Mouse (Mus musculus) common myeloid progenitor, adult 5-6 weeks (primary cell): ENCODE measurements at regions not wholly inside any gene's neighbourhood (a gene's known extent, or its start where the extent isn't known, plus 50 kb on each side); places are given as distances from the start of the nearest gene placed in this dataset.
A peak's percentile ranks its signal among the peaks of the same experiment; 100 is the strongest.
"Not testable (repeated sequence)": the region's sequence is repeated elsewhere in the genome, so short reads cannot be mapped to it uniquely, and the experiment has no call there.

Experiments
- ATAC-seq: replicated peaks from 2 replicates; pipeline ENCODE4 v1.8.0; 2016; ENCODE audit warnings: low read depth, mild to moderate bottlenecking, moderate TSS enrichment, inconsistent platforms; ENCODE audit not compliant: poor library complexity, severe bottlenecking

DNA sequence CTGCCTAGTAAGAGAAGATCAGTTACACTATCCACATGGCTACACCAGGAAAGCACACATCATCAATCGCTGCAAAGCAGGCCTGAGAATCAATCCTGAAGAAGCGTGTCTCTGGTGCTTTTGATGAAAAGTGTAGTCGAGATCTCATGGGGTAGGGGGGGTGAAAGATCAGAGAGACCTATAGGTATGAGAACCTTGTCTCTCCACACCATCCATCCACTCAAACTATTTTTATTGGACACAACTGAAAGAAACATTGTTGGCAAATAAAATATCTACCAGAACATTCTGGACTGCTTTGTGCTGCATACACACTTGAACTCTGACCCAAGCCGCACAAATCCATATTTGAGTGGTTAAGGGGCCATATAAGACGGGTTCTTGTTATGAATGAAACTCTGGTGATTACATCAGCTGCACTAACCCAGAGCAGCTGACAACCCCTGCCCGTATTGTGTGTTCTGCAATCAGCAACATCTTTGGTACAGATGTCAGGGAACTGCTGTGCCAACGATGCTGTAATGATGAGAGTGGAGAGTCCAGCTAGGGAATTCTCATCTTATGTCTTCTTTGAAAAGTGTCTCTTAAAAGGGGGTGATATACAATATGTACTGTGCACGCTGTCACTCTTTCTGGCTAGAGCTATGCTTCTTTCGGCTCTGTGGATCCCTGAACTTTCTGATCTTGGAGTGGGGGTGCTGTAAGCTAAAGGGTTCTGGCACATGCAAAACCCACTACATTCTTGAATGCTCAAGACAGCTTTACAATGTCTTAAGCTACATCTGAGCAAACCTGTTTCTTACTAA, 145.6 kb upstream of the Nt5e start:
- ATAC-seq = no peak

DNA sequence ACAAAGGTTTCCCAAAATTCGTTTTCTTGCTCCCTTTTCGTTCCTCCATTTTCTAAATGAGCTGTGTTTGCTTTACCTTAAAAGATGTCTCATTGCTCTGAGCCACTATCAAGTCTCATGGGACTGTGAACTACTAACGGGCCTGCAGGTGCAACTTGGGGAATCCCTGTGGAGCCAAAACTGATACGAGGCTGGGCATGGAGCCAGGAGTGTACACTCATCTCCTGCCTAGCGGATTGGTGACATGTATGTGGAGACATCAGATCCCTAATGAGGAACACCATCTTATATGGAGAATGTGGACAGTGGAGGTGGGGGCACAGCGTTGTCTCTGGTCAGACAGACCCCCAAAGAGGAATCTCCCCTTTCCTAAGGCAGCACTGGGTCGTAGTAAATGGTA, 119.6 kb upstream of the Nt5e start:
- ATAC-seq = no peak

DNA sequence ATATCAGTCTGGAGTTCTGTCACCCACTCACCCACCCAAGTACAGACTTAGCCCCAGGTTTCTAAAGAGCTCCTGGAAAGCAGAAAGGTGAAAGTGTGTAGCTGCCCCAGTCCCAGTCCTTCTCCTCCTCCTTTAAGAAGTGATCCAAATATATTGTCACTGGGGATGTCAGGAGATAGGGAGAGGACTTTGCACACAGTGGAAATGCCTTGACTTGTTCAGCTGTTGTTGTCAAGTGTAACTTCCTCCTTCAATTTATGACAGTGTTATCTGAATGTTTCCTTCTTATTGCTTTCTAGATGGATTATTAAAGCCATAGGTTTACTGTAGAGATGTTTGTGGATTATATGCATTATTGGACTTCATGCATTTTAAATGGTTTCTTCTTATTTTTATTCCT, 119.0 kb upstream of the Nt5e start:
- no peak for ATAC-seq

DNA sequence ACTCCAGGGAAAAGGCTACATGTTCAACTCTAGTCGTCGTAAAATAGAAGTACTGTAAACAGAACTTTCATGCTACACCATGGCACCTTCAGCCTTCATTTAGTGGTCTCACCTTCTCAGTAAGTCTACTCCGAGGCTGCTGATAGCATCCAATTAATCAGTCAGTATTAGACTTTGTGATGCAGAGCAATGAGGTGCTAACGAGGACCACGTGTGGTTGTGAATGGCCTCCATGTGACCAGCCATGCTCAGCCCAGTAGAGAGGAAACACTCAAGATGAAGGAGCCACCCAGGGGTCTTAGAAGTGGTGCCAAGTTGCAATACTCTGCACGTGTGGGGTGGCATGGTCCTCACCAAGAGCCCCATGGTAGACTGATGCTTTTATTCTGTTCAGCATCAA, 112.2 kb upstream of the Nt5e start:
- ATAC-seq = no peak

DNA sequence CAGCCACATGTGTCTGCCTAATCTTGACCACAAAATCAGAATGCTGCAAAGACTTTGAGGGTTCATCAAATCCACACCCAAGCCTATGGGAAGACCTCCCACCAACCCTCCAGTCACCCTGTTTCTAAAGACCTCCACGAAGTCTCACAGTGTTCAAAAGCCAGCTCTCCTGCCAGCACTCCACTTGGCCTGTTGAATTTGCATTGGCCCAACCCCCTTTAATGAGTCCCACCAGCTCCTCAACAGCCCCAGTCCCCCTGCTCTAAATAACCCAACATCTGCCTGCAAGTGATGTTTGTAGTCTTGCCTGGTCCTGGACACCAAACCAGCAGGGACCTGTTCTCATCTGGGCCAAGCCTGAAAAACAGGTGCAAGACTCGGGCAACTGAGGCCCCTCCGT, 106.6 kb upstream of the Nt5e start:
- no peak for ATAC-seq

DNA sequence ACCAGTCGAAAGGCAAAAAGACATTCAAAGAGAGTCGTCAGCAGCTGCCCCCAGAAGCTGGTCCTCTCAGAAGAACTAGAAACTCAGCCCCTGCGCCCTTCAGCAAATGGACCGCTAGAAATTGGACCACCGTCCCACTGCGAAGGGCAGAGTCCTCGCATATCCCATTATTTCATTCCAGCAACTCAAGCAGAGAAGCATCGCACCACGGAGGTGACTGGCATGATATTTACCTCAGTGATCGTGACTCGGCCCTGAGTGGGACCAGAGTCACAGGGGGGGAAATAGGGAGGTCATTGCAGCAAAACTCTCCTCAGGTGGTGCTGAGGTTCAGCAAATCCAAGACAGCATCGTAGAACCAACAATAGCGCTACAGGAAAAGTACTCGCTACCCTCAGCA, 105.7 kb upstream of the Nt5e start:
- ATAC-seq = no peak

DNA sequence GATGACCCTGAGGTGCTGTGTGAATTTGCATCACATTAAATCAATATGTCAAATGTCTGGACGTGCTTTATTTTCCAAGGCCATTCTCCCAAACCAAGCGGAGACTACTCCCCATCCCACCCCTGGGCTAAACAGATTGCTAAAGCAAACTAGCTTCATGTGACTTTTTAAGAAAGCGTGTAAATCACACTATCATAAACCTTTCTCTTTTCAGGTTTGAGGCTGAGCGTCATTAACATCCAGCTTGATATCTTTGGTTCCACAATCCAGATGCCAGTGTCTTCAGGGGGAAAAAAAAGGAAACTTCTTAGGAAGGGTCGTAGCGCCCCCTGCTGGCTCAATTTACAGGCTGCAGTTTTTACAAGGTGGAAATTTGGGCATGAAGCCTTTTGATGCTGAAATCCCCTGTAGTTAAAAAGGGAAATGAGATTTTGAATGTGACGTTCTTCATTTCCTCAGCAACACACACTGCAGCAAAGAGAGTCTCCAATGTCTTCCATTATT, 105.1 kb upstream of the Nt5e start:
- ATAC-seq = peak; percentile 76

DNA sequence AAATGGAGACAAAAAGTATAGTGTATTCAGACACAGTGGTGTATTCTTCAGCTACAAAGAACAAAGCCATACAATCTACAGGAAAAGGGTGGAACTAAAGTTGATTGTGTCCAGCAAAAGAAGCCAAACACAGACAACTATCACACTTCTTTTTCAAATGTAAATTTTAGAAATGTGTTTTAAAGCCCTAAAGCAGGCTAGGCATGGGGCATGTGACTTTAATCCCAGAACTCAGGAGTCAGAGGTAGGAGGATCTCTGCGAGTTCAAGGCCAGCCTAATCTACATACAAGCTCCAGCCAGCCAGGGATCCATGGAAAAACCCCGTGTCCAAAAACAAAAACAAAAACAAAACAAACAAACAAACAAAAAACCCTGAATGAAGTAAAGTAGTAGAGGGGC, 89.9 kb upstream of the Nt5e start:
- ATAC-seq = no peak

DNA sequence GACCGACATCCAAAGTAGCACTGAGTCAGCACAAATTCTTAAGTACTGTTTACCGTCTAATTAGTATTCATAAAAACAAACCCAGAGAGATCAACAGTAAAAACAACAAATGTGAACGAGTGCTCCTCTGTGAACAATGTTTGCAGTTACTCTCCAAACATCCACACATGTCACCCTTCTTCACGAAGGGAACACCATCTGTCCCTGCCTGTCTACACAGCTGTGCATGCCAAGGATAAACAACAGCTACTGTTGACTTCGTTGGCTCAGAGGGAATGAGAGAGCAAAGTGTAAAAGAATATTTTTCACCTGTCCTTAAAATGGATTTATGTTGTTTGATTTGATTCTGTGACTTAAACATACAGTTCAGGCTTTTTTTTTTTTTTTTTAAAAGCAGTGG, 88.7 kb upstream of the Nt5e start:
- ATAC-seq = no peak

DNA sequence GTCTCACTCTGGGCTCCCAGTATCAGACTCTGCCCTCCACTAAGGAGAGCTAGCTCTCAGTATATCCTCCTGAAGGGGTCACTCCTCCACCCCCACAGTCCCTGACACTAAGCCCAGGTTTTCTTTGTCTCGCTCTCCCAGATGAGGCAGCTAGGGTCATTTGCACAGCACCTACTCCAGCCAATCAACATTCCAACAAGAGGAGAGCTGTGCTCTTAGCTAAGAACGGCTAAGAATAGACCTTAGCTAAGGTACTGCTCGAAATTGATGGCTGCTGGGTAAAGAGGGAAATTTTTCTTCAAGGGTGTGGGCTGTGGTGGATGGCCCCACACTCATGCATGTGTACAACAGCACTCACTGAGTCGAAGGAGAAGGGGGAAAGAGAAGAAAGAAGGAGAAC, 86.3 kb upstream of the Nt5e start:
- ATAC-seq = no peak

DNA sequence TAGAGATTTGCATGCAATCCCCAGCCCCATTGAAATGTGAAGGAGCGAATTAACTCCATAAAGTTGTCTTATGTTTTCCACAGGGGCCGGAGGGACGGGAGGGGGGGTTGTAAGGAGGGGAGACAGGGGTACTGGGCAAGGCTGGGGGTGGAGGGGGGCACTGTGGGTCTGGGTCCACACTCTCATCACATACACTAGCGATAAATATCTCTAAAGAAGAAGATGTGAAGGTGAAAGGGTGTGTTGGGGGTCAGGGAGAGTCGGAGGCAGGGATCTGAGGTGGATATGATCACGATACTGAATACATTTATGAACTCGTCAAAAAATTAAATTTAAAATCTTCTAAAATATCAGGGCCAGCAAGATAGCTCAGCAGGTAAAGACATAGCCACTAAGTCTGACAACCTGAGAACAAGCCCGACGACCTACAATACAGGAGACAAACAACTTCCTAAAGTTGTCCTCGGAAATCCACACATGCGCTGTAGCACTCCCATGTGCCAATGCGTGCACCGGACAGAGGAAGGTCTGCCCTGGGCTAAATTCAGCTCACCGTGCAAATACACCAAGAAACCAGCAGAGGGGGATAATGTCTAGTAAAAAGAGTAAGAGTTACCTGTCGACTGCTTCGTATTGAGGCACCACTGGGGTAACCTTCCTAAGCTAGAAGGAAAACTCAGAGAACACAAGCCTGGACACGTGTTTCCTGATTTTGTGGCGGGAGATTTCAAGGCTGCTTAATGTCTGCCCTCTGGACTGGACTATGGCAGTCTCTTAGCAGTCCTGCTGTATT, 85.6 kb upstream of the Nt5e start:
- ATAC-seq = peak; percentile 100

DNA sequence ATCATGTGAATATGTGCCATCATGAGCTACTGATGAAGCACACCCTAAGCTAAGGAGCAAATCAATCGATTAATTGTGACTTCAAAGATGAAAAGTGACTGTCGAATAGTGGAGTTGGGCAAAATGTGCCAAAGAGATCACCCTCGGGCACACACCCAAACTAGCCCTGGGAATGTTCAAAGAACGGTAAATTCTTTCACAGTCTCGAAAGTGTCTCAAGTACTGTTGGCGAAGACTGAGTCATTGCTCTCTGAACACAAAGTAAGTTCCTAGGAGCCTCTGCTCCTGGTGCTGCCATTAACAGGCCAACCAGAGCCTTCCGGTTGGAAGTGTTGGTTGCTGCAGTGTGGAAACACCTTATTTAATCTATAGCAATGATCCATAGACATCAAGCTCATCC, 84.5 kb upstream of the Nt5e start:
- no peak for ATAC-seq

DNA sequence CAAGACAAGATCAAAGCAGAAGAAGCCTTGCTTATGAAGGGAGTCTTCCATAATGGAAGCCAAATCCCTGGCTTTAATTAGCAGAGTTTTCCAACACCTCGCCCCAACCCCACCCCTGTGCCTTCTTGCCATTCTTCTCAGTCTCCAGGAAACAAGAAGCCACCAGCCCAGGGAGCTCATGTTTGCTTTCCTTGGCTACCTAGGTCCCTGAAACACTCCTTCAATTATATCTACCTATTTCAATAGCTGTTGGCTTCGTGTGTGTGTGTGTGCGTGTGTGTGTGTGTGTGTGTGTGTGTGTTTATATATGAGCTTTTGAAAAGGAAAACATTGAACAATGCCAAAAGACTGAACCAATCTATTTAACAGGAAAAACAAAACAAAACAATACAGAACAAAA, 82.5 kb upstream of the Nt5e start:
- ATAC-seq = no peak

DNA sequence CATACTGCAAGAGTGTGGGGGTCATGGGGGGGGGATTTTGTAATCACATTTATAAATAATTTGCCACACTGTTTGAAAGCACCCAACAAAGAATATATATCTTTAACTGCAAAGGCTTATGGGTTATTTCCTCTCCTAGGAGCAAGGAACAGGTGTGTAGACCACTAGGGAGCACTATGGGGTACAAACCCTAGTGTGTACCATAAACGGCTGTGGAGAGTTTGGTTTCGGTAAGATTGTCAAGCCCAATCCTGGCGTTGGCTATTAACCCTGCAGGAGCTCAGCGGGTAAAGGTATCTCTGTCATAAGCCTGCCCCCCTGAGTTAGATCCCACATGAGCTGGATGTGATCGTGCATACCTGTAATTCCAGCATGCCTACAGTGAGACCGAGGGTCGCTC, 71.0 kb upstream of the Nt5e start:
- ATAC-seq = no peak

DNA sequence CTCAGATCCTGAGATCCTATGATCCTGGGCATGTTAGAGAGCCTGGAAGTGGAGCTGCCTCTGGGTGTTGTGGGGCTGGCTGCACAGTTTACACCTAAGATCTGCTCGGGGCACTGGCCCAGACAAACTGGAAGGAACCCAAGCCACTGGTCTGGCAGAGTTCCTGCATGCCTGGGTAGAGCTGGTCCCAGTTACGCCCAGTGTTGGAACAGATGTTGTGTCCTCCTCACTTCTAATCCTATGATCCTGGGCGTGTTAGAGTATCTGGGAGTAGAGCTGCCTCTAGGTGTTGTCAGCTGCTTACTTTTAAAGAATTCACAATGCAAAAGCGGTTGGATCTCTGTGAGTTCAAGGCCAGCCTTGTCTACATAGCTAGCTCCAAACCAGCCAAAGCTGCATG, 67.4 kb upstream of the Nt5e start:
- 0 out of 2 replicates have a peak, but pooled peaks have one; percentile 45 for ATAC-seq

DNA sequence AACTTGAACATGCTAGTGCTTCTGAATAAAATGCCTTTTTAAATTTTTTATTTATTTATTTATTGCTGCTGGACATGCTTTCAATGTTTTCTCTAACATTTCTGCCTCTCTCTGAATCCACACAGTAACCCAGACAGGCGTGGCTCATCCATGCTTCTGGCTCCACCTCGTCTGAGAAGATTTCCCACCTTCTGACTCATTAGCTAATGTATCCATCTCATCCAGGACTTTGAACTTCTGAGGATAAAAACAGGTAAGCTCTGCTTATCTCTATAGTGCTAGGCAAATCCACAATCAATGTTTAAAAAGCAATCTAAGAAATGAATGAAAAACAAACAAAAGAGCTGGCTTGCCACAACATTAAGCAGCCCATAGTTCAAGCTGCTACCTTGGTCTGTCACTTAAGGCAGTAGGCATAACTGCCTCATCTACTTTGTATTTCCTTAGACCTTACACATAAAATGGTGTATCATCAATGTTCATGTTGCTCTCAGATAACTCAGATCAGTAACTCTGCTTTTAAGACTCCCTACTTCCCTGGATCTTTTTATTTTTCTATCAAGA, 66.8 kb upstream of the Nt5e start:
- ATAC-seq = no peak

DNA sequence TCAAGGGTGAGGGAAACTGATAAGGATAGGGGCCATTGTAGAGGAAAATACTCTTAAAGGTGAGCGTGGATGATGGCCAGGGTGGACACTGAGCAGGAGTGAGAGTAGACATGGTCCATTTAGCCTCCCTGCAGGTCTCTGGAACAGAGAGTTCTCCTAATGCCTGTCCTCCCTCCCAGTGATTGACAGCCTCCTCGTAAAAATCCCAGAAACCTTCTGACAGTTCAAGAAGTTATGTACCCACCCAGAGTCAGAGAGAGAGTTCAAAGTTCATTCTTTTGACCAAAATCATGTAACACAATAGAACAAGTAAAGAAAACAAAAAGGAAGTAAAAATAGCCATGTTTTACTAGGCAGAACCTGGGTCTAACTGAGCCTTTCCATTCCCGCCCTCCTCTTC, 64.5 kb upstream of the Nt5e start:
- no peak for ATAC-seq

DNA sequence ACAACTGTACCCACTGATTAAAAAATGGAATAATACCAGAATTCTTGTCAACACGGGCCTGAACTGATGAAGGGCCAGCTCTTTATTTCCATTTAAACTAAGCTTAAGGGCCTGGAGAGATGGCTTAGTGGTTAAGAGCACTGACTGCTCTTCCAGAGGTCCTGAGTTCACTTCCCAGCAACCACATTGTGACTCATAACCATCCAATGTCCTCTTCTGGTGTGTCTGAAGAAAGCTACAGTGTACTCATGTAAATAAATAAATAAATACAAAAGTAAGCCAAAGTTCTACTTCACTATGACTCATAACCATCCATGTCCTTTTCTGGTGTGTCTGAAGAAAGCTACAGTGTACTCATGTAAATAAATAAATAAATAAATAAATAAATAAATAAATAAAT, 60.7 kb upstream of the Nt5e start:
- not testable (repeated sequence) for ATAC-seq

DNA sequence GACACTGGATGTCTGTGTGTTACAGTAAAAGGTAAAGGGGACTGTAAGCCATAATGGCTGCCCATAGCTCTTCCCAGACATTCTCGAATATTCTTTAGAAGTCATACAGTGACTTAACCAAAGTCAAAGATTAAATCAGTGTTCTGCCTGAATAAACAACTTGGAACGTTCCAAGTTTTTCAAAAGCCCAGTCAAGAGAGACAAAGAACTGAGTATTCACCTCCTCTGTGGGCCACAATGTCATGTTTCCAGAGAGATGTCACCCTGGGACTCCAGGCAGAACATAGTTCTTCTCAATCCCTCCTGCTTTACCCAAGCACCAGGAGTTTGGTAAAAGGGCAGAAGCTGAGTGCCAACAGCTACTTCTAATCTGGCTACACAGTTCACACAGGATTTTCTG, 58.2 kb upstream of the Nt5e start:
- no peak for ATAC-seq

DNA sequence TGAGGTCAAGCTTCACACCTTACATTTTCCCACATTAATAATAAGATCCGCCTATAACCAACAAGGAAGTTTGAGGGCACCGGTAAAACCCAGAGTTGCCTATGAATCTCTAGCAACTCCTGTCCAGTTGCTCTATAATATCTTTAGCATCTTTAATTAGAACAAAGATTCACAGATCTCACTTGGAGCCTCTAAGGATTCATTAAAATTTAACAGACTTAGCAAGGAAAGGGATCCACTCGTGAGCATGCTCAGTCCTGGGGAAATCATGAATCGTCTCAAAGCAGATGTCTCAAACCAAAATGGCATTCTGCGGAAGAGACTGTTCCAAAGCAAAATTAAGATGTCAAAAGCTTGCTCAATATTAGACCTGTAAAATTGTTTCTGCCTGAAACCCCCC, 57.8 kb upstream of the Nt5e start:
- ATAC-seq = no peak

DNA sequence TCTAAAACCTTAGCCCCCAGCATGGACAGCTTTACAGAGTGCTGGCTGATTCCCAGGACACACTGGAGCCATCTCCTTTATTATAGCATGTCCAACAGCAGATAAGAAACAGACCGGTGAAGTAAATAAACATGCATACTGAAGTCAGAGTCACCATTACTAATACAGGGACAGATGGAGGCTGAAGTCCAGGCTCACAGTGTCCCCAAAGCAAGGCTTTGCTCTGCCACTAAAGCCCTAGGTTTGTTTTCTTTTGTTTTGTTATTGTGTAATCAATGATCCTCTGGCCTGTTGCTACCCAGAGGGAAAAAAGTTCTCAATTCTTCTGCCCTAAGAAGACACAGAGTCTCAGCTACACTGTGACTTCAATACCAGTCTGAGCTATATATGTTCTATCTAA, 56.2 kb upstream of the Nt5e start:
- ATAC-seq = no peak
